Mouse (Mus musculus): ENCODE measurements around the gene Apol9b.

Apol9b gene

DNA sequence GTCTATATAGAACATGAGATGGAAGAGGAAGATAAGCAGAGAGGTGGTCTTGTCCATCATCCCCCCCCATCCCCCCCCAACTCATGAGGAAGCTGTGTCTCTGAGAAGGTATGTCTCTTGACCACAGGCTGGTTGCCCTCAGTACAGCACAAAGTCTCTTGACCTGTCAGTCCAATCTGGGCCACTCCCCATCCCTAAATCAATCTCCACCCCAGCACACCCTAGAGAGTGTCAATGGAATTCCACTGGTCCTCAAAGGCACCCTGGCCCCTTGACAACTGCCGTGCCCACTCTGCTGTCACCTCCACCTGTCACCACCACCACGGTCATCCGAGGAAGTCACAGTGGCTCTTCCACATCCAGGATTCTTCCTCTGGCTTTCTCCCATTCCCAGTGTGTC lies 19.6 kb downstream of the Apol9b start:
- no peak for DNase-seq (ENCODE audit: low spot score)

DNA sequence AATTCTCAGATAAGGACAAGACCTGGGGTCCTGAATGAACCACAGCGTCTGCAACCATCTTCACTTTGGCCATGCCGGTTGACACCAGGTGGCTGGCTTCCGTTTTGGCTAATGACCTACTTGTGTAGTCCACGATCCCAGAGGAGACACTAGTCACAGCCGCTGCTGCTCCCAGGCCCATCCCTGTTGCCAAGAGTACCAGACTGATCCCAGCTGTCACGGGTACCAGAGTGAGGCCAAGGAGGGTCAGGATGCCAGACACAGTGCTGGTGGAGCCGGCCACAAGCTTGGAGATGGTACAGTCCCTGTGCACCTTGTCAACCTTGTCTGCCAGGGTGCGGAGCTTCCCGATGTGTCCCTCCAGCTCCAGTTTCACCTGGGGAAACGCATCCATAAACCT lies 20.9 kb downstream of the Apol9b start:
- DNase-seq (ENCODE audit: low spot score) = no peak

- peak; percentile 66 for DNase-seq (ENCODE audit: low spot score)
Observed at GRCm38 (mm10) chr15:77750461-77750860, 21.6 kb downstream of the Apol9b start.

- DNase-seq (ENCODE audit: low spot score) = no peak
Observed at GRCm38 (mm10) chr15:77752443-77752842, 23.6 kb downstream of the Apol9b start.

GRCm38 (mm10) chr15:77755132-77755531 lies 26.3 kb downstream of the Apol9b start:
- no peak for DNase-seq (ENCODE audit: low spot score)

- DNase-seq (ENCODE audit: low spot score) = no peak
Observed at GRCm38 (mm10) chr15:77756081-77756480, 27.2 kb downstream of the Apol9b start.

DNA sequence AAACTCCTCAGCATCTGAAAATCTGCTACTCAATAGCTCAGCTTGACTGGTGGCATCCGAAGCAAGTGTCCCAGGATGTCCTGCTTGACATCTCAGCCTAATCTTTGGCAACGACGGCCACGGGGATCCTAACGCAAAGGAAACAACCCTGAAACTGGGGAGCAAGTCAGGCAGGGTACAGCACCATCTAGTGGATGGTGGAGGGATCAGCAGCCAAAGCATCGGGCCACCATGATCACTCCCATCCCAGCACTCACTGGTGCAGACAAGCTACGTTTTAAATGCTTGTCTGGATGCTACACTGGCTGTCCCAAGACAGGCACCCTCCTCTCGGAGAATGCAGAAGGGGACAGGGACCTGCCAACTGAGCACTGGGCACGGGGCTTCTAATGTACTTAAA lies 28.0 kb downstream of the Apol9b start, which contains the start of gene Apol8:
Gene Apol8 (minus strand): TSS at position 156 of the 400 bp plus-strand sequence.
- peak; percentile 74 for DNase-seq (ENCODE audit: low spot score)

- no peak for DNase-seq (ENCODE audit: low spot score)
Observed at GRCm38 (mm10) chr15:77757586-77758226, 28.9 kb downstream of the Apol9b start.

- no peak for DNase-seq (ENCODE audit: low spot score)
Observed at GRCm38 (mm10) chr15:77760037-77760436, 31.2 kb downstream of the Apol9b start.

DNA sequence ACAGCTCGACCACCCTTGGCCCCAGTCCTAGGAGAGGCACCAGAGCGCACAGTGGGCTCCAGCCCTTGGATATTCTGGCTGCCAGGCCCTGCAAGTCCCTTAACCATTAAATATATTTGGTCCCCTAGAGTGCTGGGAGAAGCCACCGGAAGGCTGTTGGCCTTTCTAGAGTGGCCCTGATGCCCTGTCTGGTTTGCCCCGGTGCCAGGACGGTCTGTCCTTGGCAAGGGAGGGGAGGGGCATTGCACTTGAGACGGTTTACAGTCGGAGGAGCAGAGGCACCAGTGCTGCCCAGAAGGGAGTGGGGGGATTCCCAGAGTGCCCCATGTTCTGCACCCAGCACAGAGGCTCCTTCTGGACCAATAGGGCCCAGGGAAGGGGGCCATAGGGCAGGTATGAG lies 32.2 kb downstream of the Apol9b start:
- no peak for DNase-seq (ENCODE audit: low spot score)

GRCm38 (mm10) chr15:77761561-77762380 lies 32.9 kb downstream of the Apol9b start:
- peak; percentile 69 for DNase-seq (ENCODE audit: low spot score)

GRCm38 (mm10) chr15:77763050-77763449 lies 34.2 kb downstream of the Apol9b start:
- no peak for DNase-seq (ENCODE audit: low spot score)

- DNase-seq (ENCODE audit: low spot score) = no peak
Observed at GRCm38 (mm10) chr15:77763702-77764101, 34.9 kb downstream of the Apol9b start.

DNA sequence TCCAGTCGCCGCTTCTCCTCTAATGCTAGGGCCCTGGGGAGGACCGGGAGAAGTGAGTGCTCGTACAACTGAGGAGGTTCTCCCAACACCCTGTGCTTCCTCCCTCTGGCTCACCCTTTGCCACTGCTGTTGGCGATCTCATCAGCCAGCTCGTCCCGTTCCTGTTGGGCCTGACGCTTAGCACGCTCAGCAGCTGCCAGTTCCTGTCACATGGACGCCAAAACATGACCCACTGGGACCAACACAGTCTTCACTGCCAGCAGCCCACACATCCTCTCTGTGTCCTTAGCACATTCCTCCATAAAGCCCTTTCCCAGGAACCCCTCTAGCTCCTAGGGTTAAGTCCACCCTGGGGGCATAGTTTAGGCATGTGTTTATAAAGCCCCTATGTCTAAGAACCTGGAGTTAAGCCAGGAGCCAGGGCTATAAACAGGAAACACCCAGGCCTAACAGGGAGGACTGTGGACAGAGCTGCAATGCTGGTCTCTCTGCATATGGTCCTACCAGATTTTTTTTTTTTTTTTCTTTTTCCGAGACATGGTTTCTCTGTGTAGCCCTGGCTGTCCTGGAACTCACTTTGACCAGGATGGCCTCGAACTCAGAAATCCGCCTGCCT lies 35.7 kb downstream of the Apol9b start:
- no peak for DNase-seq (ENCODE audit: low spot score)

GRCm38 (mm10) chr15:77765484-77766093 lies 36.8 kb downstream of the Apol9b start:
- DNase-seq (ENCODE audit: low spot score) = no peak

GRCm38 (mm10) chr15:77766981-77767380 lies 38.1 kb downstream of the Apol9b start:
- no peak for DNase-seq (ENCODE audit: low spot score)

DNA sequence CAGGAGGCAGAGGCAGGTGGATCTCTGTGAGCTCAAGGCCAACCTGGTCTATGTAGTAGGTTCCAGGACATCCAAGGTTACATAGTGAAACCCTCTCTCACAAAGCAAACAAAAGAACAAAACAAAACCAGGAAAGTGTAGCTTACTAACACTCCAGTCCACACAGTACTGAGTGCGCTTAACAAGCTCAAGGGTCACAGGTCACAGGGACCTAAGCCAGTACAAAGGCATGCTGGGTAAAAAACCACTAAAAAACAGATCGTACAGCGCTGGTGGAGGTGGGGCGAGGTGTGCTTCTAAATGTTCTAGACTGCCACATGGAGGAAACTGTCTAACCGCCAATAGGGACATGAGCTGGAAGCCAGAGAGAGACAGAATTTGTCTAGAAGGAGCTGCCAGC lies 41.5 kb downstream of the Apol9b start:
- no peak for DNase-seq (ENCODE audit: low spot score)

- no peak for DNase-seq (ENCODE audit: low spot score)
Observed at GRCm38 (mm10) chr15:77770942-77771341, 42.1 kb downstream of the Apol9b start.

- no peak for DNase-seq (ENCODE audit: low spot score)
Observed at GRCm38 (mm10) chr15:77773099-77773915, 44.5 kb downstream of the Apol9b start.

GRCm38 (mm10) chr15:77774303-77774702 lies 45.5 kb downstream of the Apol9b start:
- DNase-seq (ENCODE audit: low spot score) = no peak

- peak; percentile 80 for DNase-seq (ENCODE audit: low spot score)
Observed at GRCm38 (mm10) chr15:77775186-77775963, 46.5 kb downstream of the Apol9b start.
